Mouse (Mus musculus): ENCODE measurements at regions not wholly inside any gene's neighbourhood (a gene's known extent, or its start where the extent isn't known, plus 50 kb on each side); places are given as distances from the start of the nearest gene placed in this dataset.

GRCm38 (mm10) chr4:152763116-152763515 is 285.4 kb upstream of the Kcnab2 start:
- intact Hi-C loops (cut with DNase I) = no loop called here
- DNase-seq = no peak

DNA sequence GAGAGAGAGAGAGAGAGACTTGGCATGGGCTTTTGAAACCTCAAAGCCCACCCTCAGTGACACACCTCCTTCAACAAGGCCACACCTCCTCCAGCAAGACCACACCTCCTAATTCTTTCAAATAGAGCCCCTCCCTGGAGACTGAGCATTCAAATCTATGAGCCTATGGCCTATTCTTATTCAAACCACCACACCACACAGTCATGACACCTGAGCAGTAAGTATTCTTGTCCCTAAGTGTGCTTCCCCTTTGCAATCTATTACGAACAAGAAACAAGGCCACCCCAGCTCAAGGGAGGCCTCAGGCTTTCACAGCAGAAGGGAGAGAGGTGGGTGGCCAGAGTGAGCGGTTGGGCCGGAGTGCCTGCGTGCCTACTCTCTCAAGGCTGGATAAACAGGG is 284.9 kb upstream of the Kcnab2 start:
- no peak for DNase-seq
- intact Hi-C loops (cut with DNase I) = no loop called here

GRCm38 (mm10) chr4:152757191-152757590 is 279.5 kb upstream of the Kcnab2 start:
- intact Hi-C loops (cut with DNase I) = no loop called here
- DNase-seq = no peak

- DNase-seq = no peak
- intact Hi-C loops (cut with DNase I) = no loop called here
Observed at GRCm38 (mm10) chr4:152756535-152756934, 278.9 kb upstream of the Kcnab2 start.

DNA sequence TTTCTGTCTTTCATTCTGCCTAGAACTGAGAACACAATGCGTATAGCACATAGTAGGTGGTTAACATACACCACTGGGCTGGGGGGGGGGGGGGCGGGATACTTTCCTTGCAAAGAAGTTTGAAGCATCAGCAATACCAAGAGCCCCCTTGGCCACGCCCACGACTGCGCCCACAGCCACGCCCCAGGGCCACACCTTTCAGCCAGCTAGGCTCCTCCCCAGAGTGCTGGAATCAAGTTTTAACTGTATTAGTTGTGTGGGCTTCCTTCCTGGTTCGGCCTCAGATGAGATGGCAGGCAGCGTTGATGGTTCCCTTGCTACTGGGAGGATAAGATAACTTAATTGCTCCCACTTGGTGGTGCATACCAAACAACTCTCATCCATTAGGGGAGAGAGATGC is 278.1 kb upstream of the Kcnab2 start:
- DNase-seq = no peak
- intact Hi-C loops (cut with DNase I) = no loop called here

- DNase-seq = no peak
- intact Hi-C loops (cut with DNase I) = no loop called here
Observed at GRCm38 (mm10) chr4:152744366-152744765, 266.7 kb upstream of the Kcnab2 start.

DNA sequence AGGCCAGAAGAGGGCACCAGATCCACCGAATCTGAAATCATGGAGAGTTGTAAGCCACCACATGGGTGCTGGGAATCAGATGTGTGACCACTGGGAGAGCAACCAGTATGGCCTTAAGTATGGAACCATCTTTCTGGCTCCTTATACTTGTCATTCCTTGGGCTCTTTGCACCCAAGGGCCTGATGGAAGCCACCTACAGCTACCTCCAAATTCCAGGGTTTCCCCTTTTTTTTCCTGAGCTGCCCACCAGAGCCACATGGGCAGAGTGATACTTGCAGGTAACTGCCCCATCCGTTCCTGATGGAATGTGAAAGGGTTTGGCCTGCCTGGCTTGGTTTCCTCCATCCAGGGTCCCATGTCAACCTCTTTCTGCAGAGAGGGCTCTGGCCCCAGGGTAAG is 255.3 kb upstream of the Kcnab2 start:
- intact Hi-C loops (cut with DNase I) = no loop called here
- no peak for DNase-seq

- no peak for DNase-seq
- intact Hi-C loops (cut with DNase I) = no loop called here
Observed at GRCm38 (mm10) chr4:152731988-152732387, 254.3 kb upstream of the Kcnab2 start.

DNA sequence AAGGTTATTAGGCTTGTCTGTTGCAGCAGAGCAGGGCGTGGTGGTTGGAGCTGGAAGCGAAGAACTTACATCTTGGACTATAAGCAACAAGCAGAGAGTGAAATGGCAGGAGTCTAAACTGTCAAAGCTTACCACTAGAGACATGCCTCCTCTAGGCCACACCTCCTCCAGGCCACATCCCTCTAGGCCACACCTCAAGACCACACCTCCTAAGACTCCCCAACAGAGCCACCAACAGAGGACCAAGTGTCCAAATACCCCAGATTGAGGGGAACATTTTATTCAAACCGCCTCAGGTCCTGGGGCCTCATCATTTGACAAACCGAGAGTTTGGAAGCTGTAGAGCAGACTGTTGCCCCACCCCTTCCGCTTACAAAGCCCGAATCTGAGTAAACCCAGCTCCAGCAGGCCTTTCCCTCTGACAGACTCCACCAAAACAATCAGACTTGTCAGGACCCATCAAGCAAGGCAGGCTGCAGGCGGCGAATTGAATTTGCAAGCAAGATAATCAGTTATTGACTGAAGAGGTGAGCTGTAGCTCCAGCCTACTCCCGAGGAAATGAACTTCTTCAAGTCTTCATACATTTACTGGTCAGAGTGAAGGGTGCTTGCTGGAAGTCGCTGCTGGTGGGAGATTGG is 253.5 kb upstream of the Kcnab2 start:
- no peak for DNase-seq
- intact Hi-C loops (cut with DNase I) = no loop called here

- intact Hi-C loops (cut with DNase I) = no loop called here
Observed at GRCm38 (mm10) chr4:152729421-152729820, 251.8 kb upstream of the Kcnab2 start.

DNA sequence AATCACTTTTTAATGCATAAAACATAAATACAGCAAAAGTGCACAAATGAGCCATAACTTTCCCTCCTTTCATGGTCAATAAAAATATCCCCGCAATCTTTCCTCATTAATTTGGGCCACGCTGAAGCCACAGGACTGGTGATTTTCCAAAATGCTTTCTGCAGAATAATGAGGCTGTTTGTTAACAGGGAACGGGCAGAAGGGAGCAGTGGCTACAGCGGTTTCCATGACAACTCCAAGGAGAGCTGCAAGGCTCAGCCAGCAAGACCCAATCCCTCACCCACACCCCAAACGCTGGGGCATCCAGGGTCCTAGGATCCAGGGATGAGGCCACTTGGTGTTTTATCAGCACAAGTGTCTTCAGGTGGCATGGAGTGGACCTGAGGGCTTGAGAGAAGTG is 248.2 kb upstream of the Kcnab2 start:
- intact Hi-C loops (cut with DNase I) = no loop called here
- no peak for DNase-seq

More at GRCm38 (mm10) chr4:152729421-152729820, 251.8 kb upstream of the Kcnab2 start:
- DNase-seq = no peak

DNA sequence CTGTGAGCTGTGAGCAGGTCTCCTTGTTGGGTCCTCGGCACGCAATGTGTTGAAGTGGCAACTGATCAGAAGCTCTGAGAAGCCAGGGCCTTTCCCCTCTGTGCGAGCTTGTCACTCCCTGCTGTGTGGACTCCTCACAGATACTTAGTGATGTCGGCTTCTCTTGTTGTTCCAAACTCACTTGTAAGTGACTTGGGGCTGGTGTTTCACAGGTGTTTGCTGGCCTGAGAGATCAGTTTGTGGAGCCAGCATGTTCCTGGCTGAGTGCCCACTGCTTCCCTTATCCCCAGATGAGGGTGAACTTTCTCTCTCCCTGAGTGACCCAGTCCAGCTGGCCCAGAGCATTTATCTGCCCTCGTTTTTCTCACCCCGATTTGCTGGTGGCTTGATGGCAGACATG is 247.8 kb upstream of the Kcnab2 start:
- DNase-seq = no peak
- intact Hi-C loops (cut with DNase I) = no loop called here

GRCm38 (mm10) chr4:152724741-152725140 is 247.1 kb upstream of the Kcnab2 start:
- DNase-seq = no peak
- intact Hi-C loops (cut with DNase I) = no loop called here

DNA sequence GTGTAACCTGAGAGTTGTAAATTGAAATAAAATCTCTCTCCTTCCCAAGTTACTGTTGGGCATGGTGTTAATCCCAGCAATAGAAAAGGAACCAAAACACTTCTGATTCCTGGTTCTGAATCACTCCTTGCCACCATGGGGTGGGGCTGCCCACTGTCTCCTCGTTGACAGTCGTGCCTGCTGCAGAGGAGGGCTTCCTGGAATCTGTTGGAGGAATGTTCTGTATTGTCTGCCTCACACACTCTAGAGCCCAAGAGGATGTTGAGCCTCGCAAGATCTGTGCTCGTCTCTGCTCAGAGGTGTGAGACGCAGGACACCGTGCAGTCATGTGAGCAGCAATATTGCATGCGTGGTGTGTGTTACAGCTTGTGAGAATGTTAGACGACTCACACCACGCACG is 246.4 kb upstream of the Kcnab2 start:
- intact Hi-C loops (cut with DNase I) = no loop called here
- DNase-seq = no peak

DNA sequence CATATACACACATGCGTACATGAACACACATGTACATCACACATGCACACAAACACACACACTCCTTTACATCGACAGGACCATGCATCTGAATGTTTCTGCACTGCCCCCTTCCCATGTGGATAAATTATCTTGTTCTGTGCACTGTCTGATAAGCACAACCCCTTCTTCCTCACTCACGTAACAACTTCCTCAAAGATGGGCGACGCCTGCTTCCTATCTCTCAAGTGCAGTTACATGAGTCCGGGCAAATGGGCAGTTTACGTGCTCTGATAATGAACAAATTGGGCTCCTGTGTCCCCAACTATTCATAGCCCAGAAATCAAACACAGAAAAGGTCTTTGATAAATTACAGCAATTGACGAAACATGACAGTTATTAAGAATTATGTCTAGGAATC is 242.9 kb upstream of the Kcnab2 start:
- intact Hi-C loops (cut with DNase I) = no loop called here
- no peak for DNase-seq

DNA sequence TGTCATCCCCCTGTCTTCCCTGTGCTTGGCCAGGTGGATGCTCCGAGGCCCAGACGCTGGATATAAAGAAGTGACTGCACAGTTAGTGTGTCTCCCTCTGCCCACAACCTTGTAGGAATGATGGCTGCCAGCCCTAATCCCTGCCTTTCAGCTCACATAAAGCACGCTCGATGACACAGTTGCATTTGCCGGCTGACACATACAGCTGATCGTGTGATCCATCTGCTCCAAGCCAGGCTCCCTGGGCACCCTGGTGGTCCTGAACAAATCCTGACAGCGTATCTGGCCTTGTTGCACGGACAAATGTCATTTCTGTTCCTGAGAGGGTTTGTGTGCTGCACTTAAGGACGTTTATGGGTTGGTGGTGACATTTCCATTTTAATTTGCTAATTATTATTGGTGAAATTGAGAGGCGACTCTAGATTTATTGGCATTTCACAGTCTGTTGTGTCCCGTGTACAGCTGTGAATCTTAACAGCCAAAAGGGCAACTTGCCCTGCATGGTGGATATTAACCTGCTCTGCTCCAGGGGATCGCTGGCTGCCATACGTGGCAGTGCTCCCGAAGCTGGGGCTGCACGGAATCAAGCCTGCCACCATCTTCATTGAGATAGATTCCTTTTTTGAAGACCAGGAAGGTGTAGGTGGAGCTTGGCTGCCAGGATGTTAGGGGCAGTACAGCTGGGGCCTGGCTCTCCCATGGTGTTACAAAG is 241.9 kb upstream of the Kcnab2 start:
- intact Hi-C loops (cut with DNase I) = no loop called here
- DNase-seq = no peak

DNA sequence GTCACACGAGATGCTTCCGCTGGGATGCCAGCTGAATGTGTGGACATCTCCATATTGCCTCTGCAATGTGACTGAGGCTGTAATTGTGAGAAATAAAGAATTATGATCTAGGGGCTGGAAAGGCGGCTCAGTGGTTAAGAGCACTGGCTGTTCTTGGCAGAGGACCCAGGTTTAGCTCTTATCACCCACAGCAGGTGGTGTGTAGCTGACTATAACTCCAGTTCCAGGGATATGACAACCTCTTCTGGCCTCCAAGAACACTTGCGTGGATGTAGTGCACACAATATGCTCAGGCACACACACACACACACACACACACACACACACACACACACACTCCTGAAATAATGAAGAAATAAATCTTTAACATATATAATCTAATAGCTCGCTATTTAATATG is 232.7 kb upstream of the Kcnab2 start:
- intact Hi-C loops (cut with DNase I) = no loop called here
- no peak for DNase-seq

DNA sequence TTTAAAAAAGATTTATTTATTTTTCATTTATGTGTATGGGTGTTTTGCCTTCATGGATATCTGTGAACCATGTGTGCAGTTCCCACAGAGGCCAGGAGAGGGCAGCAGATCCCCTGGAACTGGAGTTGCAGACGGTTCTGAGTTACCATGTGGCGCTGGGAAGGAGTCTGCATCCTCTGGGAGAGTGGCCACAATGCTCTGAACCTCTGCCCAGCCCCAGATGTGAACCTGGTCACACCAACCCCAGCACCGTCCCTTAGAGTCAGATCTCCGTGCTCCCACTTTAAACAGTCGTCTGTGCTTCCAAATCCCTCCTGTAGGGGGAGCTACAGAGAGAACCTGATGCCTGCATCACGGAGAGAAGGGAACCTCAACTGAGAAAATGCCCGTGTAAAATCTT is 222.5 kb upstream of the Kcnab2 start:
- DNase-seq = no peak
- intact Hi-C loops (cut with DNase I) = no loop called here

DNA sequence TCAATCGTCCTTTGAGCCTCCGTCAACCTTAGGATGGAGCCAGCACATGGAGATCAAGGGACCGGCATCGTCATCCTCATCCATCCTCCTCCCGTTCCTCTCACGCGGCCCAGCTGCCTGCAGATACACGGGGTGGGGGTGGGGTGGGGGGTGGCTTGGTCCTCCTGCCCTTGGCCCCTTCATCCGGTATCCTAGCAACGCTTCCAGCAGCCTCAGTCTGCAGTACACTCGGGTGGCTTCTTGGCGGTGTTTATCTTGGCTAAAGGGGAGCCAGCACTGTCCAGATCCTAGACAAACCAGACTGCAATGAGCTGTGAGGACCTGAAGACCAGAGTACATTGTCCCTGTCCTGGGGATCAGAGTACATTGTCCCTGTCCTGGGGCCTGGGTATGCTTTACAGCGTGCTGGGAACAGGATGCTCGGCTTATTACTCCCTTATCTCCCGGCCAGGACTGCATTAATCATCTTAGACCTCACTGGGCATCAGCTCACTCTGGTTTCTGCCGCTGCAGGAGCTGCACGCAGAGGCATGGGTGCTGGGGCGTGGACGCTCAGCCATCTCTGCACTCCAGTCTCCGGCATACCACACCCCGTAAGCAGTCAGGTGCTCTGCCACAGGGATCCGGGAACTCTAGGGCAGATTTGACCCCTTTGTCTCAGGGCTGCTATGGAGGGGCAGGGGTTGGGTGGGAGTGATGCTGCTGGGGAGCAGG is 219.7 kb upstream of the Kcnab2 start:
- DNase-seq = no peak
- intact Hi-C loops (cut with DNase I) = no loop called here

DNA sequence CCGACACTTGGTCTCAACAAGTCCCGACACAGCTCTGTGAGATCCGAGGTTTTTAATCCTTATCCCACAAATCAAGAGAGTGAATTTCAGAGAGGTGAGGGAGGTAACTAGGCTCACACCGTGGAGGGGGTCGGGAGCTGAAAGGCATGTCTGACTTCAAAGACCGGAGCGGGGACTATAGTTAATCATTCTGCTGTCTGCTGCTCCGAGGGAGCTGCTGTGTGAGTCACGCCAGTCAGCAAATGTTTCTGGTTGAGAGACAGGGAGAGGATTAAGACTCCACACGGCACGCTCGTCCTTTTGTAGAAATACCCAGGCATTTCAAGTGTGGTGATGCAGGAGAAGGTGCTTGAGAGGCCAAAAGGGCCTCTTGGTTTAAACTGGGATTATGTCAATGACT is 214.1 kb upstream of the Kcnab2 start:
- DNase-seq = no peak
- intact Hi-C loops (cut with DNase I) = no loop called here

DNA sequence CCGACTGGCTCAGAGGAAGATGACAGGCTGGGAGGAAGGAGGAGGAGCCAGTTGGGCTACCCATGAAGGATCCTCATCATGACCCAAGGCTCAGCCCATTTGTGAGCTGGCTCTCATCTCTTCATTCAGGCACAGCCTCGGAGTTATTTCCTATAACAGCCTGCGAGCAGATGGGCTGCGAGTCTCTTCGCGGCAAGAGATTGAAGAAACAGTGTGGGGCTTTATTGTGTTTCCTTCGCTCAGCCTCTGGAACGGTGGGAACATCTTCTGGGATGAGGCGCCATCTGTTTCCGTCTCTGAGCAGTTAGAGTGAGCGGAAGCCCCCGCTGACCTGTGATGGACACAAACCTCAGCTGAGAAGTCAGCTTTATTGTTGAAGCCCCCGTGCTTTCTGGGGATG is 213.6 kb upstream of the Kcnab2 start:
- intact Hi-C loops (cut with DNase I) = no loop called here
- no peak for DNase-seq

DNA sequence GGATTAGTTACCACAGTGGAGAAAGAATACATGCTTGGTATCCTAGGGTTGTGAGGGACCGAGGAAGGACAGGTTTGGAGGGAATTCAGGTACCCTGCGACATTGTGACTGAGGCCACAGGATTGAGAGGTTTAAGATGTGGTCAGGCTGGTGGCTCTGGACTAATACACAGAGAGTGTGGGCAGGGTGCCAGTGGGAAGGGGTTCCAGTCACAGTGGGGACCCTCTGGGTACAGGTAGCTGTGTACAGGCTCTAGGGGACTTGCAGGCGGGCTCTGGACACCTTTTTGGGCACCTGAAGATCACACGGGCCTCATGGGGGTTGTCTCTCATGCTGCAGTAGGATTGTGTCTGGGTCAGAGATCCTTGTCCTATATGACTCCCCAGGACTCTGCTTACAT is 213.1 kb upstream of the Kcnab2 start:
- no peak for DNase-seq
- intact Hi-C loops (cut with DNase I) = no loop called here

Data from gastrocnemius, postnatal 36 days (tissue).